Mouse (Mus musculus) heart, embryonic 13.5 days (tissue): Measurements from ENCODE around the gene Phgr1. TPM values are rescaled to one million over a fixed set of nuclear protein-coding genes. Genes with fewer than 3 reads are reported as not detected.

Experiments
- ATAC-seq: fragments of 200-750 bp; cut with Nextera tagmentation; 2 replicates; pipeline ENCODE4 v1.8.0; 2017; ENCODE audit warnings: moderate TSS enrichment; ENCODE audit not compliant: insufficient number of reproducible peaks, low FRiP score, low TSS enrichment; ENCODE audit errors: extremely low read depth
- H3K27ac ChIP-seq: fragments of 300-500 bp; sonication (generic); replicated peaks from 2 replicates; pipeline ENCODE4 v1.5.1; 2015; ENCODE audit warnings: moderate library complexity, mild to moderate bottlenecking, inconsistent platforms
- H3K27me3 ChIP-seq: fragments of 300-500 bp; sonication (generic); replicated peaks from 2 replicates; pipeline ENCODE4 v1.6.1; 2015; ENCODE audit warnings: mild to moderate bottlenecking, inconsistent platforms
- H3K36me3 ChIP-seq: fragments of 300-500 bp; sonication (generic); 2 replicates; pipeline ENCODE4 v1.6.1; 2015; ENCODE audit warnings: mild to moderate bottlenecking, inconsistent platforms
- H3K4me1 ChIP-seq: fragments of 300-500 bp; sonication (generic); 2 replicates; pipeline ENCODE4 v1.6.1; 2015; ENCODE audit warnings: inconsistent platforms
- H3K4me2 ChIP-seq: fragments of 300-500 bp; sonication (generic); 2 replicates; pipeline ENCODE4 v1.6.1; 2015; ENCODE audit warnings: inconsistent platforms, mild to moderate bottlenecking, moderate library complexity
- H3K4me3 ChIP-seq: fragments of 300-500 bp; sonication (generic); 2 replicates; pipeline ENCODE4 v1.5.1; 2015; ENCODE audit warnings: moderate library complexity, mild to moderate bottlenecking, inconsistent platforms
- H3K9ac ChIP-seq: fragments of 300-500 bp; sonication (generic); 2 replicates; pipeline ENCODE4 v1.6.1; 2015; ENCODE audit warnings: inconsistent platforms, mild to moderate bottlenecking, moderate library complexity
- H3K9me3 ChIP-seq: fragments of 300-500 bp; sonication (generic); 2 replicates; pipeline ENCODE4 v1.6.1; 2016; ENCODE audit warnings: inconsistent platforms
- WGBS: fragments of 180-500 bp; shearing (Covaris S2); methylation state at CpG from one replicate; pipeline ENCODE4 v1.1.7; 2015; ENCODE audit warnings: mixed read lengths; 5-methylcytosine and 5-hydroxymethylcytosine counted together
- polyA plus RNA-seq: library from polyadenylated mRNA; unstranded; fragments of >200 nt; fragmentation: Nextera tagmentation; extraction: Ambion mirVana; gene quantifications from 2 replicates; pipeline ENCODE4 v1.2.1, GENCODE M21; 2015

Gene Phgr1
- polyA plus RNA-seq, 1 experiment from 2014 or later = not detected

GRCm38 (mm10) chr2:118740341-118740740, 32.2 kb upstream of the Phgr1 start:
- Histone ChIP-seq H3K36me3 (no peaks in the 10 kb centered on the region), H3K9me3 (no peaks in the 10 kb centered on the region), H3K4me3 (no peak overlapping the region), H3K4me2 (no peak overlapping the region), H3K9ac (no peak overlapping the region), H3K27me3 (peaks cover 31% of the 10 kb centered on the region), H3K4me1 (peaks cover 17% of the 10 kb centered on the region), H3K27ac (no peak overlapping the region)
- WGBS = 53% methylated on average over 3 of the region's 3 CpGs
- ATAC-seq = no peak

- Histone ChIP-seq H3K4me1 (peaks cover 17% of the 10 kb centered on the region), H3K4me2 (no peak overlapping the region), H3K9me3 (no peaks in the 10 kb centered on the region), H3K36me3 (no peaks in the 10 kb centered on the region), H3K9ac (no peak overlapping the region), H3K27me3 (peaks cover 24% of the 10 kb centered on the region), H3K4me3 (no peak overlapping the region), H3K27ac (no peak overlapping the region)
- 63% methylated on average over 9 of the region's 9 CpGs for WGBS
- ATAC-seq = no peak
Measured at GRCm38 (mm10) chr2:118741183-118741582, 31.4 kb upstream of the Phgr1 start.

- Histone ChIP-seq H3K36me3 (no peaks in the 10 kb centered on the region), H3K4me2 (no peak overlapping the region), H3K9me3 (no peaks in the 10 kb centered on the region), H3K4me1 (peaks cover 36% of the 10 kb centered on the region), H3K9ac (no peak overlapping the region), H3K4me3 (no peak overlapping the region), H3K27ac (no peak overlapping the region), H3K27me3 (peaks cover 23% of the 10 kb centered on the region)
- ATAC-seq = no peak
- WGBS = 32% methylated on average over 8 of the region's 8 CpGs
Measured at GRCm38 (mm10) chr2:118743261-118743943, 29.2 kb upstream of the Phgr1 start.

GRCm38 (mm10) chr2:118744621-118745020, 27.9 kb upstream of the Phgr1 start:
- Histone ChIP-seq H3K4me2 (peak overlapping the region; percentile 86), H3K27me3 (peaks cover 23% of the 10 kb centered on the region), H3K4me3 (peak overlapping the region; percentile 94), H3K9me3 (no peaks in the 10 kb centered on the region), H3K27ac (no peak overlapping the region), H3K4me1 (peaks cover 48% of the 10 kb centered on the region), H3K9ac (peak overlapping the region; percentile 78; the same call in 1 of the 2 replicates), H3K36me3 (peaks cover 10% of the 10 kb centered on the region)
- no peak for ATAC-seq
- 17% methylated on average over 7 of the region's 7 CpGs for WGBS

GRCm38 (mm10) chr2:118745232-118745884, 27.2 kb upstream of the Phgr1 start, which contains the start of gene Inafm2:
Inafm2 (plus strand) TSS chr2:118745758.
- Histone ChIP-seq H3K27ac (peak within 1 kb of the TSS; percentile 80), H3K4me1 (peaks cover 55% of the 10 kb centered on the region), H3K4me2 (peak within 1 kb of the TSS; percentile 86), H3K9me3 (no peaks in the 10 kb centered on the region), H3K9ac (peak within 1 kb of the TSS; percentile 99), H3K4me3 (peak within 1 kb of the TSS; percentile 94), H3K36me3 (peaks cover 14% of the 10 kb centered on the region), H3K27me3 (peaks cover 23% of the 10 kb centered on the region)
- peak; percentile 87 for ATAC-seq
- WGBS = under 1% methylated on average over 55 of the region's 57 CpGs

- peaks cover 14% of the 10 kb centered on the region for H3K36me3 ChIP-seq
- peaks cover 64% of the 10 kb centered on the region for H3K4me1 ChIP-seq
- H3K27me3 ChIP-seq = peaks cover 23% of the 10 kb centered on the region
- peak overlapping the region; percentile 94 for H3K4me3 ChIP-seq
- no peaks in the 10 kb centered on the region for H3K9me3 ChIP-seq
- ATAC-seq = peak; percentile 35; the same call in 1 of the 2 replicates
- peak overlapping the region; percentile 86 for H3K4me2 ChIP-seq
- under 1% methylated on average over 93 of the region's 113 CpGs for WGBS
- peak overlapping the region; percentile 99 for H3K9ac ChIP-seq
- peak overlapping the region; percentile 80 for H3K27ac ChIP-seq
Measured at GRCm38 (mm10) chr2:118745915-118746901, 26.4 kb upstream of the Phgr1 start.

- H3K9me3 ChIP-seq = no peaks in the 10 kb centered on the region
- peak overlapping the region; percentile 99 for H3K9ac ChIP-seq
- peak overlapping the region; percentile 86 for H3K4me2 ChIP-seq
- peaks cover 14% of the 10 kb centered on the region for H3K36me3 ChIP-seq
- H3K27ac ChIP-seq = peak overlapping the region; percentile 80
- H3K4me3 ChIP-seq = peak overlapping the region; percentile 94
- H3K4me1 ChIP-seq = peaks cover 76% of the 10 kb centered on the region
- H3K27me3 ChIP-seq = peaks cover 15% of the 10 kb centered on the region
- no peak for ATAC-seq
- WGBS = 17% methylated on average over 10 of the region's 10 CpGs
Measured at GRCm38 (mm10) chr2:118747301-118747960, 25.1 kb upstream of the Phgr1 start.

- ATAC-seq = no peak
- peak overlapping the region; percentile 24 for H3K4me3 ChIP-seq
- H3K27ac ChIP-seq = peak overlapping the region; percentile 93
- H3K9me3 ChIP-seq = no peaks in the 10 kb centered on the region
- peak overlapping the region; percentile 86 for H3K4me2 ChIP-seq
- H3K36me3 ChIP-seq = peaks cover 14% of the 10 kb centered on the region
- 56% methylated on average over 10 of the region's 10 CpGs for WGBS
- H3K9ac ChIP-seq = peak overlapping the region; percentile 99
- peaks cover 79% of the 10 kb centered on the region for H3K4me1 ChIP-seq
- peaks cover 5% of the 10 kb centered on the region for H3K27me3 ChIP-seq
Measured at GRCm38 (mm10) chr2:118749341-118749884, 23.2 kb upstream of the Phgr1 start.

- H3K27ac ChIP-seq = peak overlapping the region; percentile 93
- peak overlapping the region; percentile 24; the same call in 1 of the 2 replicates for H3K4me3 ChIP-seq
- H3K9ac ChIP-seq = peak overlapping the region; percentile 99
- peaks cover 14% of the 10 kb centered on the region for H3K36me3 ChIP-seq
- 27% methylated on average over 8 of the region's 8 CpGs for WGBS
- 0 out of 2 replicates have a peak, but pooled peaks cover 3% of the 10 kb centered on the region for H3K27me3 ChIP-seq
- ATAC-seq = no peak
- H3K4me2 ChIP-seq = peak overlapping the region; percentile 86
- H3K4me1 ChIP-seq = peaks cover 70% of the 10 kb centered on the region
- H3K9me3 ChIP-seq = no peaks in the 10 kb centered on the region
Measured at GRCm38 (mm10) chr2:118750476-118750875, 22.1 kb upstream of the Phgr1 start.
